Mouse (Mus musculus) midbrain, embryonic 16.5 days (tissue): ENCODE measurements around the gene Nploc4. TPM values are rescaled to one million over a fixed set of nuclear protein-coding genes. Genes with fewer than 3 reads are reported as not detected.

Experiments used
- ATAC-seq: fragments of 200-750 bp; cut with Nextera tagmentation; 2 replicates; pipeline ENCODE4 v1.8.0; 2017; ENCODE audit warnings: moderate TSS enrichment
- H3K27ac ChIP-seq: fragments of 300-500 bp; sonication (generic); 2 replicates; pipeline ENCODE4 v1.5.1; 2014; ENCODE audit warnings: mild to moderate bottlenecking, low read length, mixed read lengths
- H3K27me3 ChIP-seq: fragments of 300-500 bp; sonication (generic); 2 replicates; pipeline ENCODE4 v1.6.1; 2014; ENCODE audit warnings: low read depth, low read length, mixed read lengths; ENCODE audit not compliant: control insufficient read depth, insufficient read depth
- H3K36me3 ChIP-seq: fragments of 300-500 bp; sonication (generic); 2 replicates; pipeline ENCODE4 v1.6.1; 2014; ENCODE audit warnings: mild to moderate bottlenecking, low read length, moderate library complexity, mixed read lengths; ENCODE audit not compliant: control insufficient read depth, insufficient read depth
- H3K4me1 ChIP-seq: fragments of 300-500 bp; sonication (generic); 2 replicates; pipeline ENCODE4 v1.6.1; 2014; ENCODE audit warnings: mild to moderate bottlenecking, low read length, mixed read lengths; ENCODE audit not compliant: control insufficient read depth, insufficient read depth
- H3K4me2 ChIP-seq: fragments of 300-500 bp; sonication (generic); 2 replicates; pipeline ENCODE4 v1.6.1; 2014; ENCODE audit warnings: mild to moderate bottlenecking, low read length, mixed read lengths
- H3K4me3 ChIP-seq: fragments of 300-500 bp; sonication (generic); 2 replicates; pipeline ENCODE4 v1.5.1; 2014; ENCODE audit warnings: low read depth, mild to moderate bottlenecking, low read length, moderate library complexity, mixed read lengths
- H3K9ac ChIP-seq: fragments of 300-500 bp; sonication (generic); 2 replicates; pipeline ENCODE4 v1.6.1; 2014; ENCODE audit warnings: low read depth, low read length, mixed read lengths
- H3K9me3 ChIP-seq: fragments of 300-500 bp; sonication (generic); replicated peaks from 2 replicates; pipeline ENCODE4 v1.6.1; 2014; ENCODE audit warnings: mild to moderate bottlenecking, low read length, mixed read lengths; ENCODE audit not compliant: control insufficient read depth, poor library complexity, severe bottlenecking
- WGBS: fragments of 180-500 bp; shearing (Covaris S2); extraction: QIAGEN DNeasy Blood & Tissue Kit; methylation state at CpG from one replicate; pipeline ENCODE4 v1.1.7; 2014; 5-methylcytosine and 5-hydroxymethylcytosine counted together
- polyA plus RNA-seq: library from polyadenylated mRNA; unstranded; fragments of >200 nt; fragmentation: Nextera tagmentation; extraction: Ambion mirVana; gene quantifications from 2 replicates; pipeline ENCODE4 v1.2.1, GENCODE M21; 2015

The Nploc4 gene
- polyA plus RNA-seq, 1 experiment from 2014 or later, result 28.7 TPM

GRCm38 (mm10) chr11:120361295-120361694 is 76.2 kb downstream of the Nploc4 start, which contains the start of gene Fscn2:
TSS of gene Fscn2 (plus strand) at chr11:120361534.
- Histone ChIP-seq H3K9me3 (no peaks in the 10 kb centered on the region), H3K4me2 (no peak within 1 kb of the TSS), H3K9ac (no peak within 1 kb of the TSS; the same call in 1 of the 2 replicates), H3K4me1 (peaks cover 31% of the 10 kb centered on the region), H3K27me3 (no peaks in the 10 kb centered on the region), H3K4me3 (no peak within 1 kb of the TSS), H3K27ac (no peak within 1 kb of the TSS), H3K36me3 (no peaks in the 10 kb centered on the region)
- ATAC-seq, result no peak
- WGBS, result 53% methylated on average over 10 of the region's 10 CpGs

- no peak for ATAC-seq
- no peak overlapping the region for H3K4me2 ChIP-seq
- peaks cover 26% of the 10 kb centered on the region for H3K4me1 ChIP-seq
- H3K9ac ChIP-seq, result no peak overlapping the region; the same call in 1 of the 2 replicates
- no peak overlapping the region for H3K4me3 ChIP-seq
- no peaks in the 10 kb centered on the region for H3K27me3 ChIP-seq
- H3K36me3 ChIP-seq, result no peaks in the 10 kb centered on the region
- WGBS, result 76% methylated on average over 5 of the region's 5 CpGs
- no peaks in the 10 kb centered on the region for H3K9me3 ChIP-seq
- no peak overlapping the region for H3K27ac ChIP-seq
Measured at GRCm38 (mm10) chr11:120360755-120361154, 76.8 kb downstream of the Nploc4 start.

DNA sequence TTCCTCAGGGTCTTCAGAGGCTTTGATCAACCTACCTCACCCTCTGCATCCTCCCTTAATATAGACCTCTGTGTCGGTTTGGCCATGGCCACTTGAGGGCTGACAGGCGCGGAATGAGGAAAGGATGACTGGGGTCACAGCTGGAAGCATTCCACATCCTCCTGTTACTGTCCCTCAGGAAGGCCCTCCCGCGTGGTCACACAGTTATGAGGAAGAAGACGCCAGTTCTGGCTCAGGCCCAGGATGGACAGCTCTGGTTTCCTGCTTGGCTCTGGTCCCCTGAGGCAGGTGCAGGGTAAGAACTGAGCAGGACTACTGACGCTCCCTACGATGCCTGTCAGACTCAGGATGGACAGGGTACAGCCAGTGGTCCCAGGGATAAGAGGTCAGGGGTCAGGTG is 77.4 kb downstream of the Nploc4 start:
- 61% methylated on average over 8 of the region's 8 CpGs for WGBS
- no peak overlapping the region for H3K9ac ChIP-seq
- peaks cover 24% of the 10 kb centered on the region for H3K4me1 ChIP-seq

GRCm38 (mm10) chr11:120359391-120359790 is 78.1 kb downstream of the Nploc4 start:
- WGBS, result 58% methylated on average over 6 of the region's 6 CpGs
- Histone ChIP-seq H3K4me2 (no peak overlapping the region), H3K36me3 (no peaks in the 10 kb centered on the region), H3K4me3 (no peak overlapping the region), H3K27ac (no peak overlapping the region), H3K9me3 (no peaks in the 10 kb centered on the region), H3K4me1 (peaks cover 24% of the 10 kb centered on the region), H3K27me3 (no peaks in the 10 kb centered on the region), H3K9ac (no peak overlapping the region)
- ATAC-seq, result no peak

More for the DNA sequence above, 77.4 kb downstream of the Nploc4 start:
- ATAC-seq, result no peak
- Histone ChIP-seq H3K27me3 (no peaks in the 10 kb centered on the region), H3K9me3 (no peaks in the 10 kb centered on the region), H3K36me3 (no peaks in the 10 kb centered on the region), H3K27ac (no peak overlapping the region), H3K4me3 (no peak overlapping the region), H3K4me2 (no peak overlapping the region)

DNA sequence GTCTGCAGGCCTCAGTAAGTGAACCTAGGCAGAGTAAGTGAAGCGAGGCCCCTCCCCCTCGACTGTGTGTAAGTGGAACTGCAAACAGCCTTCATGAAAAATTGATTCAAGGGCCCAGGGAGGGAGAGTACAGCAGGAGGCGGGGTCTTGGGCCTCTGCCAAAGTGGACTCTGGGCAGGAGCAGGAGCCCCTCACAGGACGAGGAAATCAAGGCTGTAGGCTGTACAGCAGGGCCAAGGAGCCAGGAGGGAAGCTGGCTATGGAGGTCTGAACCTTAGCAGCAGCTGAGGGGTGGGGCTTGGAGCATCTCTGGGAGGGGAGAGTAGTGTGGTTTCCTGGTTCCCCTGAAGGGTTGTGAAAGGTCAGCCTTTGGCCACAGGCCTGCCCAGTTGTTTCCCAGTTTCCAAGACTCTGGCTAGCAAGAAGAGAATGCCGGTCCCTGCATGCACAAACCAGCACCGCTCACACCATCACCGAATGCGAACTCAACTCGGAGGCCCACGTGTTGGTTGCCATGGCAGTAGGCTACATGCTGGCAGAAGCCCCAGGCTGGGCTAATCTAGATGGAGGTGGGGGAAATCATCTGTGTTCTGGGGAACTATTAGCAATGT is 79.6 kb downstream of the Nploc4 start:
- WGBS, result 8% methylated on average over 10 of the region's 10 CpGs
- Histone ChIP-seq H3K9ac (peak overlapping the region; percentile 18; the same call in 1 of the 2 replicates), H3K36me3 (no peaks in the 10 kb centered on the region), H3K9me3 (no peaks in the 10 kb centered on the region), H3K4me1 (peaks cover 30% of the 10 kb centered on the region), H3K4me2 (peak overlapping the region; percentile 18; the same call in 1 of the 2 replicates), H3K27ac (peak overlapping the region; percentile 84), H3K27me3 (no peaks in the 10 kb centered on the region), H3K4me3 (no peak overlapping the region)
- peak; percentile 85 for ATAC-seq

GRCm38 (mm10) chr11:120356900-120357299 is 80.6 kb downstream of the Nploc4 start:
- ATAC-seq, result no peak
- H3K27me3 ChIP-seq, result no peaks in the 10 kb centered on the region
- no peak overlapping the region for H3K9ac ChIP-seq
- no peak overlapping the region for H3K27ac ChIP-seq
- H3K4me1 ChIP-seq, result peaks cover 34% of the 10 kb centered on the region
- WGBS, result 92% methylated on average over 4 of the region's 4 CpGs
- no peak overlapping the region for H3K4me3 ChIP-seq
- H3K9me3 ChIP-seq, result no peaks in the 10 kb centered on the region
- no peaks in the 10 kb centered on the region for H3K36me3 ChIP-seq
- no peak overlapping the region for H3K4me2 ChIP-seq

- peaks cover 35% of the 10 kb centered on the region for H3K4me1 ChIP-seq
Measured at GRCm38 (mm10) chr11:120356319-120356840, 81.1 kb downstream of the Nploc4 start.

DNA sequence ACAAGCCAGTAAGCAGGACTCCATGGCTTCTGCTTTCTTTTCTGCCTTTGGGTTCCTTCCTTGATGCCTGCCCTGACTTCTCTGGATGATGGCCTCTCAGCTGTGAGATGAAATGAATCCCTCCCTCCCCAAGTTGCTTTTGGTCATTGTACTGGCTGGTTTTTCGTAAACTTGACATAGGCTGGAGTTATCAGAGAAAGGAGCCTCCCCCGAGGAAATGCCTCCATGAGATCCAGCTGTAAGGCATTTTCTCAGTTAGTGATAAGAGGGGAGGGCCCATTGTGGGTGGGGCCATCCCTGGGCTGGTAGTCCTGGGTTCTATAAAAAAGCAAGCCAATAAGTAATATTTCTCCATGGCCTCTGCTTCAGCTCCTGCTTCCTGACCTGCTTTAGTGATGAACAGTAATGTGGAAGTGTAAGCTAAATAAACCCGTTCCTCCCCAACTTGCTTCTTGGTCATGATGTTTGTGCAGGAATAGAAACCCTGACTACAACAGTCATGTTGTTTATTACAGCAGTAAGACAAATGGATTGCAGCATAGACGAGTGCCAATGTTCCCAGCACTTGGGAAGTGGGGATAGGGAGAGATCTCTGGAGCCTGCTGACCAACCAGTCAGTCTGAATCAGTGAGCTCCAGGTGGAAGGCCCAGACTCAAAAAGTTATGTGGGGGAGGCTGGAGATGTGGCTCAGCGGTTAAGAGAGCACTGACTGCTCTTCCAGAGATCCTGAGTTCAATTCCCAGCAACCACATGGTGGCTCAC is 82.0 kb downstream of the Nploc4 start:
- H3K4me2 ChIP-seq, result no peak overlapping the region
- no peaks in the 10 kb centered on the region for H3K9me3 ChIP-seq
- no peaks in the 10 kb centered on the region for H3K36me3 ChIP-seq
- H3K27ac ChIP-seq, result no peak overlapping the region
- no peaks in the 10 kb centered on the region for H3K27me3 ChIP-seq
- H3K4me1 ChIP-seq, result peaks cover 43% of the 10 kb centered on the region
- no peak overlapping the region for H3K9ac ChIP-seq
- WGBS, result 85% methylated on average over 5 of the region's 5 CpGs
- no peak overlapping the region for H3K4me3 ChIP-seq
- no peak for ATAC-seq

More at GRCm38 (mm10) chr11:120356319-120356840, 81.1 kb downstream of the Nploc4 start:
- no peak for ATAC-seq
- Histone ChIP-seq H3K4me3 (no peak overlapping the region), H3K36me3 (no peaks in the 10 kb centered on the region), H3K27ac (no peak overlapping the region), H3K27me3 (no peaks in the 10 kb centered on the region), H3K4me2 (no peak overlapping the region), H3K9ac (no peak overlapping the region), H3K9me3 (no peaks in the 10 kb centered on the region)
- 85% methylated on average over 15 of the region's 15 CpGs for WGBS
